Mouse (Mus musculus) neural tube, embryonic 12.5 days (tissue): ENCODE results near the gene Gatad2a. TPM values are rescaled to one million over a fixed set of nuclear protein-coding genes. Genes with fewer than 3 reads are reported as not detected.

ENCODE experiments used
- ATAC-seq: fragments of 200-750 bp; cut with Nextera tagmentation; 2 replicates; pipeline ENCODE4 v1.8.0; 2017; ENCODE audit warnings: low read depth, mild to moderate bottlenecking, moderate TSS enrichment, moderate library complexity; ENCODE audit not compliant: low FRiP score
- H3K27ac ChIP-seq: fragments of 300-500 bp; sonication (generic); 2 replicates; pipeline ENCODE4 v1.5.1; 2016
- H3K27me3 ChIP-seq: fragments of 300-500 bp; sonication (generic); replicated peaks from 2 replicates; pipeline ENCODE4 v1.6.1; 2016; ENCODE audit warnings: mild to moderate bottlenecking
- H3K36me3 ChIP-seq: fragments of 300-500 bp; sonication (generic); 2 replicates; pipeline ENCODE4 v1.6.1; 2016; ENCODE audit warnings: mild to moderate bottlenecking
- H3K4me1 ChIP-seq: fragments of 300-500 bp; sonication (generic); 2 replicates; pipeline ENCODE4 v1.6.1; 2016
- H3K4me2 ChIP-seq: fragments of 300-500 bp; sonication (generic); replicated peaks from 2 replicates; pipeline ENCODE4 v1.6.1; 2016; ENCODE audit warnings: mild to moderate bottlenecking
- H3K4me3 ChIP-seq: fragments of 300-500 bp; sonication (generic); 2 replicates; pipeline ENCODE4 v1.5.1; 2016
- H3K9ac ChIP-seq: fragments of 300-500 bp; sonication (generic); 2 replicates; pipeline ENCODE4 v1.6.1; 2016; ENCODE audit warnings: mild to moderate bottlenecking
- H3K9me3 ChIP-seq: fragments of 300-500 bp; sonication (generic); 2 replicates; pipeline ENCODE4 v1.6.1; 2016; ENCODE audit warnings: mild to moderate bottlenecking
- WGBS: fragments of 180-500 bp; shearing (Covaris S2); methylation state at CpG from one replicate; pipeline ENCODE4 v1.1.7; 2016; 5-methylcytosine and 5-hydroxymethylcytosine counted together
- polyA plus RNA-seq: library from polyadenylated mRNA; unstranded; fragments of >200 nt; fragmentation: Nextera tagmentation; extraction: Ambion mirVana; gene quantifications from 2 replicates; pipeline ENCODE4 v1.2.1, GENCODE M21; 2016

Gatad2a gene
- polyA plus RNA-seq, 1 experiment from 2014 or later = 66.9 TPM

DNA sequence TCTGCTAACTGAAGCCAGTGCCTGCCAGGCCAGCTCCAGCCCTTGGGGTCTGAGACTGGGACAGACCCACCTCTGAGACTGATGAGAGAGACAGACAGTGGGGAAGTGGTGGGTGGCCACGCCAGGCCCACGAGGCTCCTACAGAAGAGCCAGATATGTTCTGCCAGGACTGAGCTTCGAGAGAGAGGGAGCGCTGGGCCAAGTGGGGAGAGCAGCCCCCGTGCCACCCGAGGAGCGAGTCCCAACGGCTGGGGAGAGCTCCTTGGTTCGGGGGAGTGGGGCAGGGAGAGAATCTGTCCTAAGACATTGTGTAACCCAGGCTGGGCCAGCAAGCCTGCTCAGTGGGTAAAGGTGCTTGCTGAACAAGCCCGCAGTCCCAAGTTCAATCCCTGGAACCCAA is 119.2 kb downstream of the Gatad2a start:
- WGBS = 81% methylated on average over 10 of the region's 10 CpGs
- Histone ChIP-seq H3K27ac (no peak overlapping the region), H3K4me1 (peaks cover 8% of the 10 kb centered on the region; the same call in 1 of the 2 replicates), H3K36me3 (peaks cover 7% of the 10 kb centered on the region), H3K4me3 (no peak overlapping the region), H3K9ac (0 out of 2 replicates have a peak overlapping the region, but pooled peaks have one; percentile 5), H3K27me3 (peaks cover 38% of the 10 kb centered on the region), H3K4me2 (no peak overlapping the region), H3K9me3 (no peaks in the 10 kb centered on the region)
- no peak for ATAC-seq

GRCm38 (mm10) chr8:69876097-69876496 is 120.1 kb downstream of the Gatad2a start:
- no peak overlapping the region for H3K4me2 ChIP-seq
- H3K4me1 ChIP-seq = 0 out of 2 replicates have a peak, but pooled peaks cover under 1% of the 10 kb centered on the region
- peaks cover 15% of the 10 kb centered on the region for H3K36me3 ChIP-seq
- no peak for ATAC-seq
- WGBS = 54% methylated on average over 10 of the region's 10 CpGs
- no peaks in the 10 kb centered on the region for H3K9me3 ChIP-seq
- H3K9ac ChIP-seq = no peak overlapping the region
- no peak overlapping the region for H3K4me3 ChIP-seq
- H3K27me3 ChIP-seq = peaks cover 30% of the 10 kb centered on the region
- no peak overlapping the region for H3K27ac ChIP-seq

DNA sequence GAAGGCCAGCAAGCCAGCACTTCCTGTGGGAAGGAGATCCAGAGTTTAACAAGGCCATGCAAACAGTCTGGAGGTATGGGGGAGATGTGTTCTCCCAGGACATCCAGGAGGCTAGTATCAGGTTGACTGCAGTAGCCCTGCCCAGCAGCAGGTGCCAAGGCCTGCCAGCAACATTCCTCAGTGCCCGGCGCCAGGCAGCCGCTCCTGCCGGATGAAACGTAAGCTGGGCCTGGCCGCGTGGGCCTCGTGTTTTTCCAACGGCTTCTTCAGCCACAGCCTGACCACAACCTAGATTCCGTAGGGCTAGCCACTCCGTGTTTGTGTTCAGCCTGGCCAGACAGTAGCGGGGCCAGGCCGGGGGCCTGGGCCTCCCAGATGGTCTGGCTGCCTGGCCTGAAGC is 121.5 kb downstream of the Gatad2a start:
- H3K4me1 ChIP-seq = no peaks in the 10 kb centered on the region
- ATAC-seq = no peak

GRCm38 (mm10) chr8:69874155-69874554 is 122.0 kb downstream of the Gatad2a start:
- H3K9ac ChIP-seq = no peak overlapping the region
- 14% methylated on average over 9 of the region's 9 CpGs for WGBS
- no peak overlapping the region for H3K4me3 ChIP-seq
- ATAC-seq = no peak
- peaks cover 10% of the 10 kb centered on the region for H3K27me3 ChIP-seq
- H3K4me2 ChIP-seq = no peak overlapping the region
- H3K9me3 ChIP-seq = no peaks in the 10 kb centered on the region
- H3K27ac ChIP-seq = no peak overlapping the region
- no peaks in the 10 kb centered on the region for H3K4me1 ChIP-seq
- peaks cover 27% of the 10 kb centered on the region for H3K36me3 ChIP-seq

More for the DNA sequence above, 121.5 kb downstream of the Gatad2a start:
- peaks cover 27% of the 10 kb centered on the region for H3K36me3 ChIP-seq
- 88% methylated on average over 13 of the region's 13 CpGs for WGBS
- H3K27ac ChIP-seq = no peak overlapping the region
- H3K9ac ChIP-seq = no peak overlapping the region
- H3K9me3 ChIP-seq = no peaks in the 10 kb centered on the region
- no peak overlapping the region for H3K4me3 ChIP-seq
- no peak overlapping the region for H3K4me2 ChIP-seq
- peaks cover 15% of the 10 kb centered on the region for H3K27me3 ChIP-seq

DNA sequence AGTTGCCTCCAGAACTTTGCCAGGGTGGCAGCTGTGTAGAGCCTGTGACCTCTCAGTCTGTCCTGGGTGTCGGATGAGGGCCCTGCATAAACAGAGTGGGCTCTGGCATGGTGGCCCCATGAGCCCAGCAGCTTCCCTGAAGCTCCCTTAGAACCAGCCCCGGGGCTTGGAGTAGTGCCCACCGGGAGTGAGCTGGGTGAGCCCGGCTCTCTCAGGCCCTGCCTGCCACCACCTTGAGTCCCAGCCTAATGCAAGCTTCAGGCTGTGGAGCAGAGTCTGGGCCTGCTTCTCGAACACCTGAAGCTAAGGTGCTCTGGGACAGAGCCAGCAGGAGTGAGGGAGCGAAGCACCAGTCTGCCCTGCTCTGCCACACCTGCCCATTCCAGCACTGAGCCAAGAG is 125.3 kb downstream of the Gatad2a start:
- Histone ChIP-seq H3K36me3 (peaks cover 31% of the 10 kb centered on the region), H3K27me3 (0 out of 2 replicates have a peak, but pooled peaks cover 3% of the 10 kb centered on the region), H3K9ac (no peak overlapping the region), H3K4me2 (no peak overlapping the region), H3K9me3 (no peaks in the 10 kb centered on the region), H3K4me3 (no peak overlapping the region), H3K4me1 (no peaks in the 10 kb centered on the region), H3K27ac (no peak overlapping the region)
- WGBS = 87% methylated on average over 6 of the region's 6 CpGs
- ATAC-seq = no peak

DNA sequence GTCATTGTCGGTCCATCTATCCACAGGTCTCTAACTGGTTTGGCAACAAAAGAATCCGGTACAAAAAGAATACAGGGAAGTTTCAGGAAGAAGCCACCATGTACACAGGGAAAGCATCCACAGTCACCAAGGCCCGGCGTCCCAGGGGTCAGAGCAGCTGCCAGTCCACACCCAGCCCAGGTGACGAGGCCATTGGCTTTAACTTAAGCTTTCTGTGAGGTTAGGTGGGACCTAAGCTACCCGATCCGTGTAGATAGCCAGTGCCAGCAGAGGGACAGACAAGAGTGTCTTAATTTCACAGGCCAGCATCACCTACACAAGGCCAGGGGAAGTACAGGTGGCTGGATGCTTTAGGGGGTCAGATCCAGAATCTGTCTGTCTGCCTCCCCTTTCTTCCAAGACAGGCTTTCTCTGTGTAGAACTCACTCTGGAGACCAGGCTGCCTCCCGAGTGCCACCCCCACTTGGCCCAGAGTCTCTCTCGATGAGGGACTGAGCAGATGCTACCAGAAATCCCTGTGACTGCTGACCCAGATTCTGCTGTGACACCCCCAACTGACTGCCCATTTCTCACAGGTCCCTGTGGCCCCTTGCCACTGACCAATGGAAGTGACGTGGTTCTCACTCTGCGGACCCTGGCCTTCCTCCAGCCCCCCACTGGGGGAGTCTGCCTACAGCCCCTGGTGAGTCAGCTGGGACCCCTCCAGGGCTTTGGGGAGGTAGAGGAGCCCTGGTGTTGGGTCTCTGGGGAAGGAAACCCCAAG is 126.0 kb downstream of the Gatad2a start:
- no peak for ATAC-seq
- Histone ChIP-seq H3K4me2 (no peak overlapping the region), H3K9me3 (no peaks in the 10 kb centered on the region), H3K4me1 (no peaks in the 10 kb centered on the region), H3K36me3 (peaks cover 33% of the 10 kb centered on the region), H3K27me3 (0 out of 2 replicates have a peak, but pooled peaks cover 3% of the 10 kb centered on the region), H3K4me3 (no peak overlapping the region), H3K27ac (no peak overlapping the region), H3K9ac (no peak overlapping the region)
- 90% methylated on average over 11 of the region's 11 CpGs for WGBS

GRCm38 (mm10) chr8:69867696-69868326 is 128.4 kb downstream of the Gatad2a start:
- H3K4me2 ChIP-seq = no peak overlapping the region
- no peak overlapping the region for H3K9ac ChIP-seq
- H3K9me3 ChIP-seq = no peaks in the 10 kb centered on the region
- WGBS = 85% methylated on average over 5 of the region's 5 CpGs
- peaks cover 44% of the 10 kb centered on the region for H3K36me3 ChIP-seq
- no peak overlapping the region for H3K4me3 ChIP-seq
- ATAC-seq = no peak
- H3K4me1 ChIP-seq = no peaks in the 10 kb centered on the region
- no peak overlapping the region for H3K27ac ChIP-seq
- H3K27me3 ChIP-seq = no peaks in the 10 kb centered on the region

DNA sequence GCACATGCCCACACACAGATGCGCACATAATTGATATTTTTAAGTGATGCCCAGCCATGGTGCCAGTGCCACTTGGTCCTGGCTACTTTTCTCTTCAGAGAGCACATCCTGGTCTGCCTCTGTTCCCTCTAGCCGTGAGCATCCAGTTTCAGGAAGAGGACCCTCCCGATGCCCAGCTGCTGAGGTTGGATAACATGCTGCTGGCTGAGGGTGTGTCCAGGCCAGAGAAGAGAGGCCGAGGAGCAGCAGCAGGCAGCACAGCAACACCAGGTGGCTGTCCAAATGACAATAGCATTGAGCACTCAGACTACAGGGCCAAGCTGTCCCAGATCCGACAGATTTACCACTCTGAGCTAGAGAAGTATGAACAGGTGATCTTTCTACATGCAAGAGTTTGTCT is 132.0 kb downstream of the Gatad2a start:
- no peak for ATAC-seq
- WGBS = 80% methylated on average over 5 of the region's 5 CpGs
- Histone ChIP-seq H3K9ac (0 out of 2 replicates have a peak overlapping the region, but pooled peaks have one; percentile 10), H3K9me3 (no peaks in the 10 kb centered on the region), H3K4me1 (no peaks in the 10 kb centered on the region), H3K4me2 (no peak overlapping the region), H3K4me3 (no peak overlapping the region), H3K27ac (no peak overlapping the region), H3K27me3 (no peaks in the 10 kb centered on the region), H3K36me3 (peaks cover 36% of the 10 kb centered on the region)

DNA sequence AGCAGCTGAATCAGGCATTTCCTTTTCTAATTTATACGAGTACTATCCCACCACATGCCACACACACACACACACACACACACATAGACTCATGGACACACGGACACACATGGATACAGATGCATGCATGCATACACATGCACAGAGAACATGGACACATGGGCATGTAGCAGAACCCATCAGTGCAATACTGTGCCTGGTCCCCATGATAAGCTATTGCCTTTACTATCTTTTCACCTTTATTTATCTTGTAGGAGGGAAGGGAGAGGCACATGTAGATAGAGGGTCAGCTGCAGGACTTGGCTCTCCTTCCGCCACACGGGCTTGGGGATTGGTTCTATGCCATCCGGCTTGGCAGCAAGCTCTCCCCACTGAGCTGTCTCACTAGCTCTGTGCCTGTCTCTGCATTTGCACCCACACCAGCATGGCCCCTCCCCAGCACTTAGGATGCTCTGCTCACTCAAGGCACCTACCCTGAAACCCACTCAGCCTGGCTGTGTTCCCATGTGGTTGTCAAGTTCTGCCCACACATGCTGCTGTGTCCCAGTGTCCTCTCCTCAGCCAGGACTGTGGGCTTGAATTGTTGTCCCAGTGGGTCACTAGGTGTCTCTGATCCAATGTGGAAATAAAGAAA is 132.7 kb downstream of the Gatad2a start:
- Histone ChIP-seq H3K4me2 (no peak overlapping the region), H3K4me3 (no peak overlapping the region), H3K27ac (no peak overlapping the region), H3K27me3 (no peaks in the 10 kb centered on the region), H3K36me3 (peaks cover 39% of the 10 kb centered on the region), H3K9me3 (no peaks in the 10 kb centered on the region), H3K4me1 (no peaks in the 10 kb centered on the region), H3K9ac (no peak overlapping the region)
- WGBS = 87% methylated on average over 5 of the region's 5 CpGs
- no peak for ATAC-seq

DNA sequence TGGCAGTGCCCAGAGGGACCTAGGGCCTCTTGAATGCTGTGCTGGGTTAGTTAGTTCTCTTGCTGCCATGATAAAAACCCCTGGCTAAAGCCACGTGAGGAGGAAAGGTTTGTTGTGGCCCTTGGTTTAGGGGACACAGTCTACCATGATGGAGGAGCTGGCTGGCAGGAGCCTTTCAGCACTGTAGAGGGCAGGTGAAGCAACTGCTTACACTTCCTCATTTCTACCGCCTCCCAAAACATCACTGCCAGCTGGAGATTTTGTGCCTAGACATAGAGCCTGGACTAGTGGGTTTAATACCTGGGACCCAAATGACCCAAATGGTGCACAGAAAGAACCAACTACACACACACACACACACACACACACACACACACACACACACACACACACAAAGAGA is 134.9 kb downstream of the Gatad2a start:
- Histone ChIP-seq H3K4me1 (no peaks in the 10 kb centered on the region), H3K4me2 (no peak overlapping the region), H3K36me3 (peaks cover 39% of the 10 kb centered on the region), H3K4me3 (no peak overlapping the region), H3K27me3 (no peaks in the 10 kb centered on the region), H3K9me3 (no peaks in the 10 kb centered on the region), H3K27ac (no peak overlapping the region), H3K9ac (no peak overlapping the region)
- no peak for ATAC-seq
- WGBS = 74% methylated on average over 2 of the region's 2 CpGs

DNA sequence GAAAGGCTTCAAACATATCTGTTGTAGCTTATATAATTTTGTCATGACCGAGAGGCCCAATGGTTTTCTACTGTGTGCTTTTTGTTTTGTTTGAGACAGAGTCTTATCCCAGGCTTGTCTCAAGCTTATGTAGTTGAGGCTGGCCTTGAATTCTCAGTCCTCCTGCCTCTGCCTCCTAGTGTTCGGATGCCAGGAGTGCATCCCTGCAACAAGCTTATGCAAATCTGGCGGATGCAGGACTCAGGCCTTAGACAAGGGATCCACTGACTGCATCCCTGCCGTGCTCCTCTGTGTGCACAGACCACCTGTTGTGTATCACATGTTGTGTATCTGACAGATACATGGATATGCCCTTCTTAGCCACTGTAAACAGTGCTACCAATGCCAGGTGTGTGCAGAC is 135.4 kb downstream of the Gatad2a start:
- no peak for ATAC-seq
- WGBS = 59% methylated on average over 4 of the region's 4 CpGs

More for the DNA sequence above, 135.4 kb downstream of the Gatad2a start:
- Histone ChIP-seq H3K9ac (no peak overlapping the region), H3K36me3 (peaks cover 35% of the 10 kb centered on the region), H3K4me3 (no peak overlapping the region), H3K27me3 (no peaks in the 10 kb centered on the region), H3K9me3 (no peaks in the 10 kb centered on the region), H3K4me1 (no peaks in the 10 kb centered on the region), H3K27ac (no peak overlapping the region), H3K4me2 (no peak overlapping the region)
